Mouse (Mus musculus): Measurements from ENCODE around the gene Slco1c1. TPM values are rescaled to one million over a fixed set of nuclear protein-coding genes. Genes with fewer than 3 reads are reported as not detected.

The Slco1c1 gene
- polyA plus RNA-seq (2015; fragmentation: Nextera tagmentation; extraction: Ambion mirVana): 0.11 TPM in 1 of 2 replicates, not detected in the other

GRCm38 (mm10) chr6:141523747-141524640, at the start of gene Slco1c1:
Gene Slco1c1 (plus strand): TSS chr6:141524368.
- ATAC-seq (ENCODE audit: insufficient read depth, low FRiP score): no peak
- 60% methylated on average over 2 of the region's 2 CpGs for WGBS
- no peaks in the 10 kb centered on the region for H3K4me1 ChIP-seq (ENCODE audit: control insufficient read depth, insufficient read depth, low read length)
- no peaks in the 10 kb centered on the region for H3K9me3 ChIP-seq (replicated peaks; ENCODE audit: control insufficient read depth, low read length)
- H3K4me2 ChIP-seq (ENCODE audit: low read depth, low read length): no peak within 1 kb of the TSS
- no peaks in the 10 kb centered on the region for H3K27me3 ChIP-seq (ENCODE audit: control insufficient read depth, insufficient read depth, low read length)
- H3K9ac ChIP-seq (ENCODE audit: low read length): no peak within 1 kb of the TSS
- H3K4me3 ChIP-seq (replicated peaks; ENCODE audit: low read length): no peak within 1 kb of the TSS
- no peak within 1 kb of the TSS for H3K27ac ChIP-seq (ENCODE audit: low read length)
- no peaks in the 10 kb centered on the region for H3K36me3 ChIP-seq (ENCODE audit: control insufficient read depth, insufficient read depth, low read length)

GRCm38 (mm10) chr6:141474696-141475095, 49.5 kb upstream of the Slco1c1 start:
- ATAC-seq (ENCODE audit: insufficient read depth, low FRiP score): no peak
- Histone ChIP-seq H3K4me2 (ENCODE audit: low read depth, low read length) (no peak overlapping the region), H3K36me3 (ENCODE audit: control insufficient read depth, insufficient read depth, low read length) (peaks cover 6% of the 10 kb centered on the region), H3K4me3 (replicated peaks; ENCODE audit: low read length) (no peak overlapping the region), H3K27me3 (ENCODE audit: control insufficient read depth, insufficient read depth, low read length) (no peaks in the 10 kb centered on the region), H3K27ac (ENCODE audit: low read length) (no peak overlapping the region), H3K9ac (ENCODE audit: low read length) (no peak overlapping the region), H3K9me3 (replicated peaks; ENCODE audit: control insufficient read depth, low read length) (no peaks in the 10 kb centered on the region; the same call in 1 of the 2 replicates), H3K4me1 (ENCODE audit: control insufficient read depth, insufficient read depth, low read length) (0 out of 2 replicates have a peak, but pooled peaks cover 4% of the 10 kb centered on the region)
- 34% methylated on average over 3 of the region's 3 CpGs for WGBS

- Histone ChIP-seq H3K27me3 (ENCODE audit: control insufficient read depth, insufficient read depth, low read length) (no peaks in the 10 kb centered on the region), H3K27ac (ENCODE audit: low read length) (no peak overlapping the region), H3K36me3 (ENCODE audit: control insufficient read depth, insufficient read depth, low read length) (no peaks in the 10 kb centered on the region), H3K4me2 (ENCODE audit: low read depth, low read length) (no peak overlapping the region), H3K9me3 (replicated peaks; ENCODE audit: control insufficient read depth, low read length) (no peaks in the 10 kb centered on the region), H3K4me3 (replicated peaks; ENCODE audit: low read length) (no peak overlapping the region), H3K9ac (ENCODE audit: low read length) (no peak overlapping the region), H3K4me1 (ENCODE audit: control insufficient read depth, insufficient read depth, low read length) (0 out of 2 replicates have a peak, but pooled peaks cover 2% of the 10 kb centered on the region)
- ATAC-seq (ENCODE audit: insufficient read depth, low FRiP score): no peak
- 57% methylated on average over 10 of the region's 10 CpGs for WGBS
Observed at GRCm38 (mm10) chr6:141485302-141486021, 38.7 kb upstream of the Slco1c1 start.

GRCm38 (mm10) chr6:141487266-141487665, 36.9 kb upstream of the Slco1c1 start:
- Histone ChIP-seq H3K9me3 (replicated peaks; ENCODE audit: control insufficient read depth, low read length) (no peaks in the 10 kb centered on the region), H3K36me3 (ENCODE audit: control insufficient read depth, insufficient read depth, low read length) (no peaks in the 10 kb centered on the region), H3K4me1 (ENCODE audit: control insufficient read depth, insufficient read depth, low read length) (0 out of 2 replicates have a peak, but pooled peaks cover 2% of the 10 kb centered on the region), H3K9ac (ENCODE audit: low read length) (no peak overlapping the region), H3K27me3 (ENCODE audit: control insufficient read depth, insufficient read depth, low read length) (no peaks in the 10 kb centered on the region), H3K27ac (ENCODE audit: low read length) (no peak overlapping the region), H3K4me3 (replicated peaks; ENCODE audit: low read length) (no peak overlapping the region), H3K4me2 (ENCODE audit: low read depth, low read length) (no peak overlapping the region)
- WGBS: 75% methylated on average over 7 of the region's 7 CpGs
- ATAC-seq (ENCODE audit: insufficient read depth, low FRiP score): no peak

- H3K9ac ChIP-seq (ENCODE audit: low read length): no peak overlapping the region
- no peak overlapping the region for H3K27ac ChIP-seq (ENCODE audit: low read length)
- H3K4me2 ChIP-seq (ENCODE audit: low read depth, low read length): no peak overlapping the region
- H3K9me3 ChIP-seq (replicated peaks; ENCODE audit: control insufficient read depth, low read length): no peaks in the 10 kb centered on the region
- 21% methylated on average over 11 of the region's 11 CpGs for WGBS
- no peaks in the 10 kb centered on the region for H3K36me3 ChIP-seq (ENCODE audit: control insufficient read depth, insufficient read depth, low read length)
- ATAC-seq (ENCODE audit: insufficient read depth, low FRiP score): no peak
- H3K4me1 ChIP-seq (ENCODE audit: control insufficient read depth, insufficient read depth, low read length): 0 out of 2 replicates have a peak, but pooled peaks cover 2% of the 10 kb centered on the region
- no peaks in the 10 kb centered on the region for H3K27me3 ChIP-seq (ENCODE audit: control insufficient read depth, insufficient read depth, low read length)
- H3K4me3 ChIP-seq (replicated peaks; ENCODE audit: low read length): no peak overlapping the region
Observed at GRCm38 (mm10) chr6:141488619-141489018, 35.5 kb upstream of the Slco1c1 start.

- 0 out of 2 replicates have a peak, but pooled peaks cover 7% of the 10 kb centered on the region for H3K36me3 ChIP-seq (ENCODE audit: control insufficient read depth, insufficient read depth, low read length)
- WGBS: 87% methylated on average over 4 of the region's 4 CpGs
- no peak for ATAC-seq (ENCODE audit: insufficient read depth, low FRiP score)
Observed at GRCm38 (mm10) chr6:141494909-141495308, 29.3 kb upstream of the Slco1c1 start.

GRCm38 (mm10) chr6:141495634-141496418, 28.3 kb upstream of the Slco1c1 start:
- no peaks in the 10 kb centered on the region for H3K9me3 ChIP-seq (replicated peaks; ENCODE audit: control insufficient read depth, low read length)
- H3K9ac ChIP-seq (ENCODE audit: low read length): no peak overlapping the region
- no peak overlapping the region for H3K4me2 ChIP-seq (ENCODE audit: low read depth, low read length)
- H3K4me3 ChIP-seq (replicated peaks; ENCODE audit: low read length): no peak overlapping the region
- H3K4me1 ChIP-seq (ENCODE audit: control insufficient read depth, insufficient read depth, low read length): no peaks in the 10 kb centered on the region
- ATAC-seq (ENCODE audit: insufficient read depth, low FRiP score): no peak
- 33% methylated on average over 13 of the region's 13 CpGs for whole genome bisulfite sequencing
- H3K36me3 ChIP-seq (ENCODE audit: control insufficient read depth, insufficient read depth, low read length): 0 out of 2 replicates have a peak, but pooled peaks cover 7% of the 10 kb centered on the region
- H3K27me3 ChIP-seq (ENCODE audit: control insufficient read depth, insufficient read depth, low read length): no peaks in the 10 kb centered on the region
- H3K27ac ChIP-seq (ENCODE audit: low read length): no peak overlapping the region

More at GRCm38 (mm10) chr6:141494909-141495308, 29.3 kb upstream of the Slco1c1 start:
- no peaks in the 10 kb centered on the region for H3K27me3 ChIP-seq (ENCODE audit: control insufficient read depth, insufficient read depth, low read length)
- H3K4me1 ChIP-seq (ENCODE audit: control insufficient read depth, insufficient read depth, low read length): no peaks in the 10 kb centered on the region
- H3K4me2 ChIP-seq (ENCODE audit: low read depth, low read length): no peak overlapping the region
- H3K9ac ChIP-seq (ENCODE audit: low read length): no peak overlapping the region
- no peak overlapping the region for H3K4me3 ChIP-seq (replicated peaks; ENCODE audit: low read length)
- H3K27ac ChIP-seq (ENCODE audit: low read length): no peak overlapping the region
- no peaks in the 10 kb centered on the region for H3K9me3 ChIP-seq (replicated peaks; ENCODE audit: control insufficient read depth, low read length)

- no peak for ATAC-seq (ENCODE audit: insufficient read depth, low FRiP score)
- H3K4me2 ChIP-seq (ENCODE audit: low read depth, low read length): no peak overlapping the region
- 0 out of 2 replicates have a peak, but pooled peaks cover 7% of the 10 kb centered on the region for H3K36me3 ChIP-seq (ENCODE audit: control insufficient read depth, insufficient read depth, low read length)
- no peak overlapping the region for H3K9ac ChIP-seq (ENCODE audit: low read length)
- no peak overlapping the region for H3K27ac ChIP-seq (ENCODE audit: low read length)
- H3K4me3 ChIP-seq (replicated peaks; ENCODE audit: low read length): no peak overlapping the region
- H3K4me1 ChIP-seq (ENCODE audit: control insufficient read depth, insufficient read depth, low read length): no peaks in the 10 kb centered on the region
- no peaks in the 10 kb centered on the region for H3K9me3 ChIP-seq (replicated peaks; ENCODE audit: control insufficient read depth, low read length)
- no peaks in the 10 kb centered on the region for H3K27me3 ChIP-seq (ENCODE audit: control insufficient read depth, insufficient read depth, low read length)
Observed at GRCm38 (mm10) chr6:141499511-141499910, 24.7 kb upstream of the Slco1c1 start.

Data from stomach, embryonic 16.5 days (tissue).